Mouse (Mus musculus): Measurements from ENCODE around the gene Pdha1. TPM values are rescaled to one million over a fixed set of nuclear protein-coding genes. Genes with fewer than 3 reads are reported as not detected.

Pdha1 gene
- polyA plus RNA-seq, 1 experiment from 2014 or later: 81.6 TPM

GRCm38 (mm10) chrX:160134136-160134843 lies 3.9 kb downstream of the Pdha1 start:
- peaks cover 82% of the 10 kb centered on the region for H3K27me3 ChIP-seq (ENCODE audit: low read depth, poor library complexity, severe bottlenecking)
- no peak for DNase-seq (ENCODE audit: low spot score)
- 91% methylated on average over 11 of the region's 11 CpGs for WGBS

DNA sequence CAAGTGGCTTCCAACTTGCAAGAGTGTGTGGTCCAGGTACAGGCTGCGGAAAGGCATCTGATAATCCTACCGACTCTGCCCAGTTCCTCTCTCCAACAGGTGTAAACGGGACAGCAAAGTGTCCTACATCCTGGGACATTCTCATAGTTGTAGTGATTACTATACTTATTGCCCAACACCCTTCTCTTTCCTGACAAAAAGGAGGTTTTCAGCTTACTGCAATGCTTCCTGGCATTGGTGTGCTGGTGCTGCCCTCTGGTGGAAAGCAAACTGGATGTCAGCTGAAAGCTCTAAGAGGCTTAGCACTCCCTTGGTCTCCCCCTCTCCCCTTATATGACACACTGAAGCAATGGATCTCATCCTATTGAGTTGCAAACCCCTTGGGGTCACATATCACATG lies 21.6 kb downstream of the Pdha1 start:
- DNase-seq (ENCODE audit: low spot score): peak; percentile 44
- peaks cover 90% of the 10 kb centered on the region for H3K27me3 ChIP-seq (ENCODE audit: low read depth, poor library complexity, severe bottlenecking)
- peaks cover 22% of the 10 kb centered on the region for H3K36me3 ChIP-seq
- no peaks in the 10 kb centered on the region for H3K4me1 ChIP-seq
- H3K9me3 ChIP-seq (replicated peaks): no peaks in the 10 kb centered on the region
- WGBS: 85% methylated on average over 3 of the region's 3 CpGs
- H3K4me3 ChIP-seq: no peak overlapping the region
- H3K27ac ChIP-seq: no peak overlapping the region

More at GRCm38 (mm10) chrX:160134136-160134843, 3.9 kb downstream of the Pdha1 start:
- Histone ChIP-seq H3K9me3 (replicated peaks) (no peaks in the 10 kb centered on the region), H3K36me3 (peaks cover 26% of the 10 kb centered on the region), H3K27ac (no peak overlapping the region), H3K4me1 (0 out of 2 replicates have a peak, but pooled peaks cover 2% of the 10 kb centered on the region), H3K4me3 (no peak overlapping the region)

- Histone ChIP-seq H3K36me3 (peaks cover 17% of the 10 kb centered on the region), H3K9me3 (replicated peaks) (no peaks in the 10 kb centered on the region), H3K4me1 (no peaks in the 10 kb centered on the region), H3K27ac (no peak overlapping the region), H3K4me3 (no peak overlapping the region), H3K27me3 (ENCODE audit: low read depth, poor library complexity, severe bottlenecking) (peaks cover 90% of the 10 kb centered on the region)
- no peak for DNase-seq (ENCODE audit: low spot score)
These were observed 22.1 kb downstream of the Pdha1 start for GRCm38 (mm10) chrX:160116074-160116473.

DNA sequence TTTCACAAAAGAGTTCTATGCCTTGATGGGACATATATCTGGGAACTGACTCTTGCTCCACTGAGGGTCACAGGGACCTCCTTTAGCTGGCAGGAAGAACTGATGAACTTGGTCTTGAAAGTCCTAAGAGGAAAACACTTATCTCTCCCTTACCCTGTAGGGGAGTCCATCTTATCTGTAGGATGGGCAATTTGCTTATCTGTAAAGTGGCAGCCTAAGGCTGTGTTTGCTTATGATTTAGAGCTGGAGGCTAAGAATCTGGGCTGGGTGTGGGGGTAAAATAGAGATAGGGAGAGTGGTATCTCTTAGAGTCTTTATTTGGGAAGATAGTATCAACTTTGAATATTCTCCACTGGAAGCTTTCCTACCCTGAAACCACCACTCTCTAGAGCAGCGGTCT lies 24.4 kb downstream of the Pdha1 start:
- no peaks in the 10 kb centered on the region for H3K4me1 ChIP-seq
- no peak overlapping the region for H3K4me3 ChIP-seq
- WGBS: 94% methylated on average over 1 of the region's 1 CpGs
- H3K9me3 ChIP-seq (replicated peaks): no peaks in the 10 kb centered on the region
- no peak for DNase-seq (ENCODE audit: low spot score)
- no peak overlapping the region for H3K27ac ChIP-seq
- H3K36me3 ChIP-seq: 0 out of 2 replicates have a peak, but pooled peaks cover under 1% of the 10 kb centered on the region
- H3K27me3 ChIP-seq (ENCODE audit: low read depth, poor library complexity, severe bottlenecking): peaks cover 88% of the 10 kb centered on the region

DNA sequence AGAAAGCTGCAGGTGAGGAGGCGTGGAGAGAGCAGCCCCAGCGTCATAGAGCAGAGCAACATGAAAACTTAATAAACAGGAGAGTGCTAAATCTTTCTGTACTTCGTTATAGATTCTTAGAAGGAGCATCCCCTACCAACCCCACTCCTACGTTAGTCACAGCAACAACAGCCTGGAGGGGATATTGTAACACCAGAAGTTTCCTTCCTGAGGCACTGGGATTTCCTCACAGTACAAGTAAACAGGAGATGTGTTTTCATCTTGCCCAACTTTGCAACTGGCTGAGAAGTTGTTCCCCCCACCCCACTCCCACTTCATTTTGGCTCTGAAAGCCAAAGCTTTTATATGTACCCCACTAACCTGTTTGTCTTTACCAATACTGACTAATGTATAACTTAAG lies 30.4 kb downstream of the Pdha1 start:
- Histone ChIP-seq H3K4me1 (no peaks in the 10 kb centered on the region), H3K27me3 (ENCODE audit: low read depth, poor library complexity, severe bottlenecking) (peaks cover 87% of the 10 kb centered on the region), H3K9me3 (replicated peaks) (no peaks in the 10 kb centered on the region), H3K4me3 (no peak overlapping the region), H3K36me3 (no peaks in the 10 kb centered on the region), H3K27ac (no peak overlapping the region)
- DNase-seq (ENCODE audit: low spot score): no peak
- 67% methylated on average over 4 of the region's 4 CpGs for WGBS

DNA sequence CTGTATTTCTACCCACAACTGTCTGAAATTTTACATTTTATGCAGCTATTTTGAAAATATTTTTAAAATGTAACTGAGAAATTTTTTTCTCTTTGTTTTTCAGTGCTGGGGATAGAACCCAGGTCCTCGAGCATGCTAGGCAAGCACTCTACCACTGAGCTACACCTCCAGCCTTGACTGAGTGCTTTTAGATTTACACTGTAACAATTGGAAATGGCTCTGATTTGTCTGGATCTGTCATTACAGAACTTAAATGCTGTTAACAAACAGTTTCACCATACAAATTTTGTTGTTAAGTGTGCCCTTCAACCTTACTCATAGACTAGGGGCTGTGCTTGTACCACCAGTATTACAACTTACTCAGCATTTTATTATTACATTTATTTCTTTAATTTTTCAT lies 46.2 kb downstream of the Pdha1 start:
- H3K4me1 ChIP-seq: no peaks in the 10 kb centered on the region
- peaks cover 55% of the 10 kb centered on the region for H3K27me3 ChIP-seq (ENCODE audit: low read depth, poor library complexity, severe bottlenecking)
- H3K27ac ChIP-seq: no peak overlapping the region
- DNase-seq (ENCODE audit: low spot score): no peak
- no peaks in the 10 kb centered on the region for H3K9me3 ChIP-seq (replicated peaks)
- 88% methylated on average over 1 of the region's 1 CpGs for WGBS
- no peaks in the 10 kb centered on the region for H3K36me3 ChIP-seq
- H3K4me3 ChIP-seq: no peak overlapping the region

Other genes starting within 250 kb of the Pdha1 start
- 0.15 and 0.20 TPM in 2 replicates for gene Map3k15, start 150.0 kb downstream of the Pdha1 start, polyA plus RNA-seq (2016; fragmentation: Nextera tagmentation; extraction: Ambion mirVana)

Measured in limb, embryonic 10.5 days (tissue).